Mouse (Mus musculus) kidney, embryonic 14.5 days (tissue): Measurements from ENCODE around the gene Acin1. TPM values are rescaled to one million over a fixed set of nuclear protein-coding genes. Genes with fewer than 3 reads are reported as not detected.

Experiments
- ATAC-seq: fragments of 200-750 bp; cut with Nextera tagmentation; 2 replicates; pipeline ENCODE4 v1.8.0; 2017; ENCODE audit warnings: moderate number of reproducible peaks, mild to moderate bottlenecking, moderate TSS enrichment, moderate library complexity; ENCODE audit not compliant: low FRiP score, low TSS enrichment
- H3K27ac ChIP-seq: fragments of 300-500 bp; sonication (generic); 2 replicates; pipeline ENCODE4 v1.5.1; 2014; ENCODE audit warnings: low read depth, mild to moderate bottlenecking, low read length, moderate library complexity, mixed read lengths
- H3K27me3 ChIP-seq: fragments of 300-500 bp; sonication (generic); 2 replicates; pipeline ENCODE4 v1.6.1; 2014; ENCODE audit warnings: mild to moderate bottlenecking, low read length; ENCODE audit not compliant: control insufficient read depth, insufficient read depth
- H3K36me3 ChIP-seq: fragments of 300-500 bp; sonication (generic); 2 replicates; pipeline ENCODE4 v1.6.1; 2014; ENCODE audit warnings: low read length, mixed read lengths; ENCODE audit not compliant: control insufficient read depth, insufficient read depth
- H3K4me1 ChIP-seq: fragments of 300-500 bp; sonication (generic); 2 replicates; pipeline ENCODE4 v1.6.1; 2014; ENCODE audit warnings: low read length, mixed read lengths; ENCODE audit not compliant: control insufficient read depth, insufficient read depth
- H3K4me2 ChIP-seq: fragments of 300-500 bp; sonication (generic); replicated peaks from 2 replicates; pipeline ENCODE4 v1.6.1; 2014; ENCODE audit warnings: low read depth, mild to moderate bottlenecking, low read length
- H3K4me3 ChIP-seq: fragments of 300-500 bp; sonication (generic); 2 replicates; pipeline ENCODE4 v1.5.1; 2014; ENCODE audit warnings: mild to moderate bottlenecking, low read length
- H3K9ac ChIP-seq: fragments of 300-500 bp; sonication (generic); 2 replicates; pipeline ENCODE4 v1.6.1; 2014; ENCODE audit warnings: low read depth, mild to moderate bottlenecking, low read length, moderate library complexity
- H3K9me3 ChIP-seq: fragments of 300-500 bp; sonication (generic); 2 replicates; pipeline ENCODE4 v1.6.1; 2016; ENCODE audit warnings: low read length; ENCODE audit not compliant: control insufficient read depth
- WGBS: fragments of 180-500 bp; shearing (Covaris S2); extraction: QIAGEN DNeasy Blood & Tissue Kit; methylation state at CpG from one replicate; pipeline ENCODE4 v1.1.7; 2014; 5-methylcytosine and 5-hydroxymethylcytosine counted together
- polyA plus RNA-seq: library from polyadenylated mRNA; unstranded; fragments of >200 nt; fragmentation: Nextera tagmentation; extraction: Ambion mirVana; gene quantifications from 2 replicates; pipeline ENCODE4 v1.2.1, GENCODE M21; 2014

Gene Acin1
- polyA plus RNA-seq, 1 experiment from 2014 or later: 161 TPM

DNA sequence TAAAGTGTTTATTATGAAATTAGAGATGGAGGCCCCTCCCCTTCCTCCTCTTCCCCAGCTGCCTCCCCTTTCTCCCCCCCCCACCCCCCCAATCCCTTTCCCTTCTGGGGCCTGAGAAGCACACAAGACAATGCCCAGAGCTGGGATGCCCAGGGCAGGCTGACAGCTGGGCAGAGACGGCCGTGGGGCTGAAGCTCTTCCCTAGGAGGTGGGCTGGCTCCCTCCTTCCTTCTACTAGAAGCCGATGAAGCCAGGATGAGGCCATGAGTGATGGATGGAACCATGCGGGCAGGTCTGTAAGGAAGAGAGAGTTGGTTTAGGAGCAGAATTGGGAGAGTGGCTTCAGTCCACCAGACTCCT, 55.5 kb downstream of the Acin1 start:
- Histone ChIP-seq H3K4me1 (no peaks in the 10 kb centered on the region), H3K4me2 (no peak overlapping the region), H3K4me3 (no peak overlapping the region), H3K27me3 (no peaks in the 10 kb centered on the region), H3K9me3 (no peaks in the 10 kb centered on the region), H3K27ac (no peak overlapping the region), H3K9ac (no peak overlapping the region), H3K36me3 (peaks cover 49% of the 10 kb centered on the region)
- 80% methylated on average over 4 of the region's 4 CpGs for WGBS
- no peak for ATAC-seq

DNA sequence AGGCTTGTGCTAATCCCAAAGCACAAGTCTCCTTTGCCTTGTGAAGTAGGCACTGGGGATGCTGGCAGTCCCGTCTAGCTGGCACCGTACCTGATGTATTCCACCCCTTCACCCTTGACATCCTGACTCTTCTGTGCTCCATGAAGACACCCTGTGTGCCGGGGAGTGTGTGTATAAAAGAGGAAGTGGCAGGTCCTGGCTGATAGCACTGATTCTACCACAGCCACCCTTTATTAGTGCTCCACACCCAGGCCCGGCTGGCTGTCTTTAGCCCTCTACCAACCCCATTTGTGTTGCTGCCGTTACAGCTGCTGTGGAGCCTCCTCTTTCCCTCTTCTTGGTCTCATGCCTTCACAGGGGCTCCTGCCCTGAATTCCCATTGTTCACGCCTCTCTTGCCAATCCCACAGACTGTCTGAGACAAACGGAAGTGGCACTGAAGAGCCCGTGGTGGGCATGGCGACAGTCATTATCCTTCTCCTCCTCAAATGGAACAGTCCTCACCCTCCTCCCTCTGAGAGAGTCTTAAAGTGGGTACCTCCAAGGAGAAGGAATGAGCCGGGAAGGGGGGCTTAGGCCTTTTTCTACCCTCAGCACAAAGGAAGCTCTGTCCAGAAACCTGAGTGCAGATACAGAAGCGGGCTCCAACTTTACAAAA, 56.0 kb downstream of the Acin1 start:
- WGBS: 82% methylated on average over 11 of the region's 11 CpGs
- H3K9ac ChIP-seq: no peak overlapping the region
- no peak for ATAC-seq
- H3K4me1 ChIP-seq: no peaks in the 10 kb centered on the region
- H3K27ac ChIP-seq: no peak overlapping the region
- no peak overlapping the region for H3K4me2 ChIP-seq
- H3K36me3 ChIP-seq: peaks cover 44% of the 10 kb centered on the region
- H3K27me3 ChIP-seq: no peaks in the 10 kb centered on the region
- no peaks in the 10 kb centered on the region for H3K9me3 ChIP-seq
- H3K4me3 ChIP-seq: no peak overlapping the region

DNA sequence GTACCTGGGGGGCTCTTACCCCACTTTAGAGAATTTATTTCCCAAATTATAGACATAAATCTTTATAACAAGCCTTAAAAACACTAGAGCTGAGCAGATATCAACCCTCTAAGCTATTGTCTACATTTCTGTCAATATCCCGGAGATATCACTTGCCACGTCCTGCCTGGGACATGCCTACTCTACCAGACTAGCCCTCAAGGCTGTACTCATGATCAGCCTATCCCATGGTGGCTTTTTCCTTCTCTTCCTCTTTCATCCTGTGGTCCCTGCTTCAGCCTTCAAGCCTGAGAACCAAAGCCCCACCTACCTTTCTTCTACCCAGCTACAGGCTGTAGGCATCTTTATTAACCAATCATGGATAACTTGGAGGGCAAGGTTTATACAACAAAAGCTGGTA, 56.9 kb downstream of the Acin1 start:
- H3K4me2 ChIP-seq: no peak overlapping the region
- ATAC-seq: no peak
- no peak overlapping the region for H3K9ac ChIP-seq
- H3K4me3 ChIP-seq: no peak overlapping the region
- peaks cover 41% of the 10 kb centered on the region for H3K36me3 ChIP-seq
- H3K27me3 ChIP-seq: no peaks in the 10 kb centered on the region
- no peak overlapping the region for H3K27ac ChIP-seq
- no peaks in the 10 kb centered on the region for H3K9me3 ChIP-seq
- no peaks in the 10 kb centered on the region for H3K4me1 ChIP-seq
- WGBS: 93% methylated on average over 2 of the region's 2 CpGs

DNA sequence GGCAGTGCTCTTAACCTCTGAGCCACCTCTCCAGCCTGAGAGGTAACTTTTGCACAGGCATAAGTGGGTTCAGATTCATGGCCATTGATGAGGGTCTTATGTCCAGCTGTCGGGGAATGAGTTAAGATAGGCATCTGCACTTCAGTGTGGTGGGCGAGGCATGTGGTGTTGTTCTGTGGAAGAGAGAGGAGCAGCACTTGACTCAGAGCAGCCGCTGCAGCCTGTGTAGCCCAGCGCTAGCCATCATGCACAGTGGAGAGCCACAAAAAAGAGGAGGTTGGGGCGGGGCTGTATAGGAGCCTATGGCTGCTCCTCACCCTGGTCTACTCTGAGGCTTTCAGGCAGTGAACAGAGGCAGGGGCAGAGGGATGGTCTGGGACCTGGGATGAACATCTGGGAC, 58.6 kb downstream of the Acin1 start:
- Histone ChIP-seq H3K9ac (no peak overlapping the region), H3K36me3 (peaks cover 29% of the 10 kb centered on the region), H3K4me2 (no peak overlapping the region), H3K9me3 (no peaks in the 10 kb centered on the region), H3K27ac (no peak overlapping the region), H3K4me3 (no peak overlapping the region), H3K4me1 (no peaks in the 10 kb centered on the region), H3K27me3 (no peaks in the 10 kb centered on the region)
- no peak for ATAC-seq
- WGBS: 70% methylated on average over 5 of the region's 5 CpGs

DNA sequence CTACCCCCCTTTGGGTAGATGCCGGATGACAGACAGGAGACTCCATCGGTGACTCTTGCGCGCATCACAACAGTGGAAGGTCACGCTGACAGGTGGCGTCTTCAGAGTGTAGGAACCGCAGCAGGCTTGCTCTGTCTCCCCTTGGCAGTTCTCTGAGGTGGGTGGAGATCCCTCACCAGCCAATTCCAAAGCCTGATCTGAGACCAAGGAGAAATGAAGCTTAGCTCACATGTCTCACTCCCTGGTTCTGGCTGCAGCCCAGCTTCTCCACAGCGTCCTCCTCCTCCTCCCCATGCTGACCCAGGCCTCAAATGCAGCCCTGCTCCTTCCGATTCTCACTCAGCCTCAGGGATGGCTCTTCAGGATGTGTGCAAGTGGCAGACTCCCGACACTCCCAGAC, 61.8 kb downstream of the Acin1 start:
- Histone ChIP-seq H3K36me3 (no peaks in the 10 kb centered on the region), H3K4me1 (no peaks in the 10 kb centered on the region), H3K27ac (no peak overlapping the region), H3K27me3 (no peaks in the 10 kb centered on the region), H3K9ac (no peak overlapping the region), H3K9me3 (no peaks in the 10 kb centered on the region), H3K4me3 (no peak overlapping the region), H3K4me2 (no peak overlapping the region)
- no peak for ATAC-seq
- 73% methylated on average over 10 of the region's 10 CpGs for WGBS

DNA sequence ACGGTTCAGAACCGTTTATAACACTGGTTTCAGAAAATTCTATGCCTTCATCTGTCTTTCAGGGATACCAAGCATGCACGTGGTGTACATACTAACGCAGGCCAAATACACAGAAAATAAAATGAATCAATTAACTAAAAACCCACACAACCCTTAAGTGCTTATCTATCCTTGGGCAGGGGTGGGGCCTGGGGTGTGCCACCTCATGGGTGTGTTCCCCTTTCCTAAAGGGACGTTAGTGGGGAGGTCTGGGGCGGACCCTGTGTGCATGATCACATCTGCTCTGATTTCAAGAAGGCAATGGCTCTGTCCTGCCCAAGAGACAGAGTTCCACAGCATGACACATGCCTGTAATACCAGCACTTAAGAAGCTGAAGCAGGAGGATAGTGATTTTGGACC, 63.4 kb downstream of the Acin1 start:
- H3K4me2 ChIP-seq: no peak overlapping the region
- no peaks in the 10 kb centered on the region for H3K9me3 ChIP-seq
- H3K27me3 ChIP-seq: no peaks in the 10 kb centered on the region
- ATAC-seq: no peak
- no peak overlapping the region for H3K27ac ChIP-seq
- H3K4me1 ChIP-seq: no peaks in the 10 kb centered on the region
- 85% methylated on average over 6 of the region's 6 CpGs for WGBS
- H3K4me3 ChIP-seq: no peak overlapping the region
- H3K9ac ChIP-seq: no peak overlapping the region
- no peaks in the 10 kb centered on the region for H3K36me3 ChIP-seq

DNA sequence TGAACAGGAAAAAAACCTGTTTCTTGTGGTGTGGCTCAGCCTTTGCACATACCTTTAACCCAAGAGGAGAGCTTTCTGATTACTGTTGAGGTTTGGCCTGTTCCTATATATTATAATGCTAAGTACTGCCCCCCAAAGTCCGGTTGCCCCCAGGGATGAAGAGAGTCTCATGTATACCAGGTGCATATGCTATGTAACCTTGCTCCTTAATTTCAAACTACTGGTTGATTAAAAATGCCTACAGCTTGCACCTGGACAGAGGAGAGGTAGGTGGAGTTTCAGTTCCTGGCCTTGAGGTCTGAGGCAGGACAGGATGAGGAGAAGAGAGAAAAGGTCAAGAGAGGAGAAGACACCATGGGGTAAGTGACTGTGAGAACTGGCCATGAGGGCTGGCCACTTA, 65.6 kb downstream of the Acin1 start, which contains the start of gene Psmb11:
Psmb11 (plus strand) TSS at position 301 of the 400 bp plus-strand sequence.
- Histone ChIP-seq H3K9ac (no peak within 1 kb of the TSS), H3K27ac (no peak within 1 kb of the TSS), H3K4me2 (no peak within 1 kb of the TSS), H3K4me3 (no peak within 1 kb of the TSS), H3K4me1 (peaks cover 7% of the 10 kb centered on the region), H3K27me3 (no peaks in the 10 kb centered on the region), H3K36me3 (peaks cover 3% of the 10 kb centered on the region; the same call in 1 of the 2 replicates), H3K9me3 (no peaks in the 10 kb centered on the region)
- no peak for ATAC-seq
- WGBS: 87% methylated on average over 1 of the region's 1 CpGs

DNA sequence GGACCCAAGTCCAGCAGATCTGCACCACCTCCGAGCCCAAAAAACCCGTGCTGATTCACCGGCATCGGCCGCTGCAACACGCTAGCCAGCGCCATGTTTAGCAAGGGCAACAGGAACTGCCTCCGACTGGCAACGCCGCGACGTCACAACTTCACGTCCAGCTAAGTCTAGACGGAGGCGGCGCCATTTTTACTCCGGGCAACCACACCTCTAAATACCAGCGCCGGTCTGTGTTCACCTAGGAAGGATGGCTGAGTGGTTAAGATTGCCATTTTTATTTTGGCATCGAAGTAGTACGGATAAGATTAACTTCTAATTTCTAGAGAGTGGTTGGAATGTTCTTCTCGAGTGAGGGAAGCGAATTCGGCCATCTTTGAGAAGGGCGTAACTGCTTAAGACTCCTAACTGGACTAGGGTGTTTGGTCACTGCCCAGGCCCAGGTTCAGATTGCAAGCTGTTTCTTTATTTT, 68.8 kb downstream of the Acin1 start, which contains the start of gene Psmb5:
Psmb5 (minus strand) TSS at position 126 of the 469 bp plus-strand sequence.
- peak within 1 kb of the TSS; percentile 81 for H3K9ac ChIP-seq
- peak; percentile 89 for ATAC-seq

DNA sequence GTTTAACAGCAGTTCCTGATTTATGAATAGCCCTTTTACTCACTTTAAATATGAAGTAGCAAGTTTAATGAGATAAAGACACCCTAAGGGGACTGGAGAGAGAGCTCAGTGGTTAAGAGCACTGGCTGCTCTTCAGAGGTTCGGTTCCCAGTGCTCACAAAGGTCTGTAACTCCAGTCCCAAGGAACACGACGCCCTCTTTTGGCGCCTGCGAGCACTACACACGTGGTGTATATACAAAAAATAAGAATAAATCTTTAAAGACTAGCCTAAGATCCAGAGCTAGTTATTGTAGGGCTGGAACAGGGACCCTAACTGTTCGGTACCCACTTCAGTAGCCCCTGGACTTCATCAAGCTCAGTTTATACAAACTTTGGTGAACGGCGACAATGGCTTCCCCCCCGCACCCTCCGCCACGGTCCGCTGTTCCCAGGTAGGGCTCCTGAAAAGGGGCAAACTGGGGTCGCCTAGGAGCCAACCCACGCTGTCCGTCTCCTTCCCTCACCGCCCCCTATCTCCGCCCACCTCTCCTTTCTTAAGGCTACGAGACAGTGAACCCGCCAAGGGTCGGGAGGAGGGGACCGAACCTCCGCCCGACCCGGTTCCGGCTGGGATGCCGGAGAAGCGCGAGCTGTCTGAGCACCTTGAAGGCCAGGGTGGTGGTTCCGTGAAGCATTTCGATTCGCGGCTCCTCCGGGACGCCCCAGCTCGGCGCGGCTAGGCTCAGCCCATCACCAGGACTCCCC, 69.4 kb downstream of the Acin1 start:
- WGBS: 2% methylated on average over 37 of the region's 38 CpGs
- H3K36me3 ChIP-seq: peaks cover 28% of the 10 kb centered on the region
- peak overlapping the region; percentile 62 for H3K4me2 ChIP-seq
- H3K9me3 ChIP-seq: no peaks in the 10 kb centered on the region
- H3K9ac ChIP-seq: peak overlapping the region; percentile 81
- H3K4me1 ChIP-seq: peaks cover 7% of the 10 kb centered on the region
- peak overlapping the region; percentile 24; the same call in 1 of the 2 replicates for H3K27ac ChIP-seq
- peak; percentile 65 for ATAC-seq
- peak overlapping the region; percentile 82 for H3K4me3 ChIP-seq
- no peaks in the 10 kb centered on the region for H3K27me3 ChIP-seq

More for the DNA sequence above, 68.8 kb downstream of the Acin1 start, which contains the start of gene Psmb5:
- peak within 1 kb of the TSS; percentile 24; the same call in 1 of the 2 replicates for H3K27ac ChIP-seq
- peaks cover 7% of the 10 kb centered on the region for H3K4me1 ChIP-seq
- peaks cover 22% of the 10 kb centered on the region for H3K36me3 ChIP-seq
- H3K9me3 ChIP-seq: no peaks in the 10 kb centered on the region
- peak within 1 kb of the TSS; percentile 82 for H3K4me3 ChIP-seq
- peak within 1 kb of the TSS; percentile 62 for H3K4me2 ChIP-seq
- under 1% methylated on average over 25 of the region's 25 CpGs for WGBS
- H3K27me3 ChIP-seq: no peaks in the 10 kb centered on the region
